Mouse (Mus musculus): Measurements from ENCODE around the gene Cbr4. TPM values are rescaled to one million over a fixed set of nuclear protein-coding genes. Genes with fewer than 3 reads are reported as not detected.

Cbr4 gene
- total and polyA plus RNA-seq, 2 experiments from 2014 or later: 12.2 to 23.0 TPM

DNA sequence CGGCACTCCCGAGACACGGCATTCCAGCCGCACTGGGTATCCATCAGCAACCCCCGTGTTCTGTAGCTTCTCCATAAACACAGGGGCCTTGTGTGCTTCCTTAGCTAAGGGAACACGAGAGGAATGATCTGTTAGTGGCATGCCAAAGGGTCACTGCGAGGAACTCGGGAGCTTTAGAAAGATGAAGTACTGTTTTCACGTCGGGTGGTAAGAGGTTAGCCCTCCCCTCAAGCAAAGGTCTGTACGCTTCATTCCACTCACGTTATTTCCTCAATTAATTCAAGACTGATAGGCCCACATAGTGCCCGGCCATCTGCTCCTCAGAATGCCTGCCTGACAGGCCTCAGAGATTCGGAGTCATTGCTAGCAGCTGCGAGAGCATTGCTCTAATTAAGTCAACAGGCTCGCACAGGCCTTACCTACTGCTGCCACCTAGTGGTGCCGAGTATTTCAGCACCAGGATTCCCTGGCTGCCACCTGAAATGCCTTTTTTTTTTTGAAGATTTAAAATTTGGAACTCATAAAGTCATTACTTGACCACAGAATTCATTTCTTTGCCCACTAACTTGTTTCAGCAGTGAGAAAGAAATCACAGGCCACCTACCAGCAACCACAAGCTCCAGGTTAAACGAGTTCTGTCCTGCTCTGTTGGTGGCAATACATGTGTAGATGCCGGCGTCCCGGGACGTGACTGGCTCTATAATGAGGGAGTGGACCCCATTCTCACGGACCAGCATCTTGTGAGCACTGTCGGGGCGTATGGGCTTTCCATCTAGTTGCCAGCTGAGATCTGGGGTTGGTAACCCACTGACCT is 28.6 kb downstream of the Cbr4 start:
- no peaks in the 10 kb centered on the region for H3K36me3 ChIP-seq (ENCODE audit: insufficient read depth)
- peak; percentile 94 for ATAC-seq
- no peaks in the 10 kb centered on the region for H3K27me3 ChIP-seq (ENCODE audit: insufficient read depth, low read length)
- DNase-seq: peak; percentile 93
- peak; percentile 96 for TF ChIP-seq CTCF (IDR thresholded peaks at IDR 0.05; ENCODE audit: low read depth)
- H3K9ac ChIP-seq: peak overlapping the region; percentile 39
- peak overlapping the region; percentile 26 for H3K4me3 ChIP-seq (ENCODE audit: low read depth, low read length)
- peak overlapping the region; percentile 58 for H3K27ac ChIP-seq (ENCODE audit: low read depth, low read length)
- 0 out of 2 replicates have a peak, but pooled peaks cover 4% of the 10 kb centered on the region for H3K4me1 ChIP-seq (ENCODE audit: insufficient read depth)
- WGBS: 11% methylated on average over 25 of the region's 25 CpGs
- peak overlapping the region; percentile 46 for H3K4me2 ChIP-seq (ENCODE audit: low read depth)
- H3K9me3 ChIP-seq (ENCODE audit: low read length): no peaks in the 10 kb centered on the region

DNA sequence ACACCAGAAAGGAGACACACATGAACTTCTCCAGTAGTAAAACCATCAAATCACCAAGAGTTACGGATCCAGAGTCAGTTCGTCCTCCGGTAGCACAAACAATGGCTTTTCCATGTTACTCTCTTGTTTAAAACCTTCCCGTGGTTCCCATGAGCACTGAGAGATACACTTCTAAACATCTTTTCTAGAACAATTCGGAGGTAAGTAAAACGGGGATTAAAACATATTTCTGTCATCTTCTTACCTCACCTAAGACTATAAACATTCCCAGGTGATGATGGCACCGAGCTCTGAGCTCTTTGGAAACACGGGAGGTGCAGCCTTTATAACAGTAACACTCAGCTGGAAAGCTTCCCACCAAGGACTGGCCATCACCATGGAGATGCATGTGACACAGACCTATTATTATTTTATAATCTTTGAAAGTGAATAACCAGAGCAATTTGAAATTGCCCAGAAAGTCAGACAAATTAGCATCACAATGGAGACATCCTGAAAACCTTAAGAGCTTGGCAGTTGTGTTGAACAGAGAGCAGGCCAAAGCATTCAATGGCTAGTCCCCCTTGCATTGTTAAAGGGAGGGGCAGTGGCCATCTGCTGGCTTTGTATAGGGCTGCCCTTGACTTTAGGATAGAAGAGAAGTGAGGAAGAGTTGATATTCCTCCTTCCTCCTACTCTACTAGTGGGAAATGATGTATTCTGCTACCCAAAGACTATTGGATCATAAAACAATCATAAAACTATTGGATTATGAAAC is 29.4 kb downstream of the Cbr4 start:
- no peak for ATAC-seq
- 54% methylated on average over 8 of the region's 8 CpGs for WGBS
- Histone ChIP-seq H3K36me3 (ENCODE audit: insufficient read depth) (no peaks in the 10 kb centered on the region), H3K4me2 (ENCODE audit: low read depth) (0 out of 2 replicates have a peak overlapping the region, but pooled peaks have one; percentile 46), H3K9me3 (ENCODE audit: low read length) (no peaks in the 10 kb centered on the region), H3K4me1 (ENCODE audit: insufficient read depth) (0 out of 2 replicates have a peak, but pooled peaks cover 4% of the 10 kb centered on the region), H3K27me3 (ENCODE audit: insufficient read depth, low read length) (no peaks in the 10 kb centered on the region), H3K27ac (ENCODE audit: low read depth, low read length) (no peak overlapping the region), H3K9ac (no peak overlapping the region), H3K4me3 (ENCODE audit: low read depth, low read length) (no peak overlapping the region)
- no peak for TF ChIP-seq CTCF (IDR thresholded peaks at IDR 0.05; ENCODE audit: low read depth)
- DNase-seq: no peak

DNA sequence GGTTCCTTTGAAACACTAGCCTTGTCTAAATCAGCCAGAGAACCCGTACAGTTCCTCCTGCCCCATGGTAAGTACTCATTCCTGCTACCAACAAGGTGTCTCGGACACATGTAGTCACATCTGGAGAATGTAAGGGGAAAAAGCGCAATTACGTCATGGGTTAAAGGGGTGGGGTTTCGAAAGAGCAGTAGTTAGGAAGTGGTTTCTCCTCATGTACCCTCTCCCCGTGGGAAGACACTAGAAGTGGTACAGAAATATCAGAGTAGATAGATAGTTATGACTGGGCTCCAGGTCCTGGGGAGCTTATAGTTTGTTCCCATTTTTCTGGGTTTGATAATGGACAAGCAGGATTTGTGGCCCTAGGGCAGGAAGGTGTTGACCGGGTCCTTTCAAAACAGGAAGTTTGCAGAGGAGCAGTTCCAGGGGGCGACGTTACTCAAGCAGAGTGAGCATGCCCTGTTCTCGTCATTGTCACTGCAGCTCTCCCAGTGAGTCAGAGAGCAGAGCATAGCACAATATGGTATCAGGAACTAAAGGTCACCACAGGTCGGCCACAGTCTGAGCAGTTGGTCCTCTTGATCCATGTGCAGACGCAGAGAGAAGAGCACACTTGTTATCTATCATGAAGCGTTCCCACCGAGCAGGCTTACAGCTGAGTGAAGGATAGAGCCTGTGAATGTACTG is 30.1 kb downstream of the Cbr4 start:
- ATAC-seq: no peak

DNA sequence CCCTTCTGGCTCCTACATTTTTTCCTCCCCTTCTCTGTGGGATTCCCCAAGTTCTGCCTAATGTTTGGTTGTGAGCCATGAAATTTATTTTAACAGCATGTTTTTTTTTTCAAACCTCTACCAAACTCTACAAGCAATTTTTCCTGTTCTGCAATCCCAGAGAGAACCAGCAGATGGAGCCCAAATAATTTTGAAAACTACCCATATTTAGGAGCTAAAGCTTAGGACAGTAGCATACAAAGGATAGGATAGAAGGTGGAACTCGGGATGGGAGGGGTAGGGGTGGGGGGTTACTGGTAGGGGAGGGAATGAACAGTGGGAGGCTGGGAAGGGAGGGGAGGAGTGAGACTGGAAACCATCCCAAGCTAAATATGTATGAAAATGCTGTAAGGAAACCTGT is 34.6 kb downstream of the Cbr4 start:
- H3K36me3 ChIP-seq (ENCODE audit: insufficient read depth): no peaks in the 10 kb centered on the region
- H3K9ac ChIP-seq: no peak overlapping the region
- 14% methylated on average over 1 of the region's 1 CpGs for WGBS
- no peak overlapping the region for H3K27ac ChIP-seq (ENCODE audit: low read depth, low read length)
- H3K4me2 ChIP-seq (ENCODE audit: low read depth): no peak overlapping the region
- TF ChIP-seq CTCF (IDR thresholded peaks at IDR 0.05; ENCODE audit: low read depth): peak; percentile 71
- H3K9me3 ChIP-seq (ENCODE audit: low read length): no peaks in the 10 kb centered on the region
- H3K27me3 ChIP-seq (ENCODE audit: insufficient read depth, low read length): no peaks in the 10 kb centered on the region
- DNase-seq: peak; percentile 80
- no peak overlapping the region for H3K4me3 ChIP-seq (ENCODE audit: low read depth, low read length)
- H3K4me1 ChIP-seq (ENCODE audit: insufficient read depth): no peaks in the 10 kb centered on the region
- ATAC-seq: peak; percentile 36; the same call in 1 of the 2 replicates

More for the DNA sequence above, 30.1 kb downstream of the Cbr4 start:
- 79% methylated on average over 14 of the region's 14 CpGs for WGBS
- Histone ChIP-seq H3K36me3 (ENCODE audit: insufficient read depth) (no peaks in the 10 kb centered on the region), H3K4me2 (ENCODE audit: low read depth) (no peak overlapping the region), H3K27ac (ENCODE audit: low read depth, low read length) (no peak overlapping the region), H3K27me3 (ENCODE audit: insufficient read depth, low read length) (no peaks in the 10 kb centered on the region), H3K4me1 (ENCODE audit: insufficient read depth) (0 out of 2 replicates have a peak, but pooled peaks cover 4% of the 10 kb centered on the region), H3K9me3 (ENCODE audit: low read length) (no peaks in the 10 kb centered on the region), H3K9ac (no peak overlapping the region), H3K4me3 (ENCODE audit: low read depth, low read length) (no peak overlapping the region)
- no peak for DNase-seq
- no peak for TF ChIP-seq CTCF (IDR thresholded peaks at IDR 0.05; ENCODE audit: low read depth)

DNA sequence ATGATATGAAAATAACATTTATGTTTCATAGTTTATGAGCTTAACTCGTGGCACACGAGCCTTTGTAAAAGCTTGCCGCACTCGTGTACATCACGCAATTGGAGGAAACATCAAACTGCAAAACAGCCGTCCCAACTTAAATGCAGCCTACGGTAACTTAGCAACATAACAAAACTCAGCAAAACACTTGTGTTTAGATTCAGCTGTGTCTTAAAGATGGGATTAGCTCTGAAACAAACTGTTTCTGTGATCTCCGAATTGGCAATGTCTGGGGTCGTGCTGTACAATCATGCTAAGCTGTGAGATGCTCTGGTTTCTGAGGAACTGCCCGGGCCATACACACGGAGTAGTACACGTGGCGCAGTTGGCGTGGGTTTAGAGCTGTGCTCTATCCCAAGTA is 39.5 kb downstream of the Cbr4 start:
- ATAC-seq: peak; percentile 76
- no peak overlapping the region for H3K4me3 ChIP-seq (ENCODE audit: low read depth, low read length)
- 78% methylated on average over 14 of the region's 14 CpGs for WGBS

DNA sequence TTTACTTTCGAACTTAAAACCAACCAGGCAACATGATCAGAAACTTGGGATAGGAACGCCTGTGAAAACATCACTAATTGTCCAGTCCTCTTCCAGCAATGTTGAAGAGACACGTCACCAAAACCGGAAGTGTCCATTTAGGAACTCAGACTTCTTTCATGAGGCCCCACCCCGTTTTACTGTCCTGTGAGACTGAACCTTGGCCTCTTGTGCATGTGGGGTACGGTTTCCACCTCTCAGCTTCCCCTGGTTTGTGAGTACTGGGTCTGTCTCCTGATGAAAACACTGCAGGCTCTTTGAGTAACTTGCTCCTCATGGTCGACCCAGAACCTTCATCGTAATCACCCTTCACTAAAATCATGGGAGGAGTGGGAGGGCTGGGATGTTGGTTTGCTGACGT is 40.7 kb downstream of the Cbr4 start:
- Histone ChIP-seq H3K27ac (ENCODE audit: low read depth, low read length) (no peak overlapping the region), H3K27me3 (ENCODE audit: insufficient read depth, low read length) (no peaks in the 10 kb centered on the region), H3K9ac (no peak overlapping the region), H3K36me3 (ENCODE audit: insufficient read depth) (no peaks in the 10 kb centered on the region), H3K4me2 (ENCODE audit: low read depth) (no peak overlapping the region), H3K9me3 (ENCODE audit: low read length) (no peaks in the 10 kb centered on the region), H3K4me1 (ENCODE audit: insufficient read depth) (no peaks in the 10 kb centered on the region), H3K4me3 (ENCODE audit: low read depth, low read length) (no peak overlapping the region)
- WGBS: 91% methylated on average over 9 of the region's 9 CpGs
- ATAC-seq: no peak
- DNase-seq: no peak
- no peak for TF ChIP-seq CTCF (IDR thresholded peaks at IDR 0.05; ENCODE audit: low read depth)

More for the DNA sequence above, 39.5 kb downstream of the Cbr4 start:
- H3K4me2 ChIP-seq (ENCODE audit: low read depth): no peak overlapping the region
- no peaks in the 10 kb centered on the region for H3K36me3 ChIP-seq (ENCODE audit: insufficient read depth)
- H3K4me1 ChIP-seq (ENCODE audit: insufficient read depth): no peaks in the 10 kb centered on the region
- DNase-seq: peak; percentile 22
- no peak for TF ChIP-seq CTCF (IDR thresholded peaks at IDR 0.05; ENCODE audit: low read depth)
- no peak overlapping the region for H3K9ac ChIP-seq
- H3K27me3 ChIP-seq (ENCODE audit: insufficient read depth, low read length): no peaks in the 10 kb centered on the region
- no peak overlapping the region for H3K27ac ChIP-seq (ENCODE audit: low read depth, low read length)
- H3K9me3 ChIP-seq (ENCODE audit: low read length): no peaks in the 10 kb centered on the region

Data from forebrain, postnatal 0 days (tissue).